Mouse (Mus musculus): ENCODE measurements at regions not wholly inside any gene's neighbourhood (a gene's known extent, or its start where the extent isn't known, plus 50 kb on each side); places are given as distances from the start of the nearest gene placed in this dataset.

- ATAC-seq (ENCODE audit: low TSS enrichment), result no peak
Observed at GRCm38 (mm10) chr9:58421702-58422392, 51.6 kb upstream of the Tbc1d21 start.

GRCm38 (mm10) chr9:58428795-58429194 lies 58.5 kb upstream of the Tbc1d21 start:
- ATAC-seq (ENCODE audit: low TSS enrichment), result no peak

- ATAC-seq (ENCODE audit: low TSS enrichment), result no peak
Observed at GRCm38 (mm10) chr9:58430772-58431171, 57.6 kb upstream of the Insyn1 start.

GRCm38 (mm10) chr9:58432793-58433370 lies 55.5 kb upstream of the Insyn1 start:
- ATAC-seq (ENCODE audit: low TSS enrichment), result no peak

GRCm38 (mm10) chr9:58436246-58437091 lies 51.9 kb upstream of the Insyn1 start:
- ATAC-seq (ENCODE audit: low TSS enrichment), result peak; percentile 43; the same call in 1 of the 2 replicates

GRCm38 (mm10) chr9:58437541-58437940 lies 50.9 kb upstream of the Insyn1 start:
- ATAC-seq (ENCODE audit: low TSS enrichment), result no peak

- no peak for ATAC-seq (ENCODE audit: low TSS enrichment)
Observed at GRCm38 (mm10) chr9:58438071-58438858, 50.1 kb upstream of the Insyn1 start.
